Mouse (Mus musculus) lung, embryonic 14.5 days (tissue): ENCODE measurements around the gene Tcstv3. TPM values are rescaled to one million over a fixed set of nuclear protein-coding genes. Genes with fewer than 3 reads are reported as not detected.
A peak's percentile ranks its signal among the peaks of the same experiment; 100 is the strongest.
"Not testable (repeated sequence)": the region's sequence is repeated elsewhere in the genome, so short reads cannot be mapped to it uniquely, and the experiment has no call there.

Experiments used
- ATAC-seq: fragments of 200-750 bp; cut with Nextera tagmentation; 2 replicates; pipeline ENCODE4 v1.8.0; 2017; ENCODE audit warnings: mild to moderate bottlenecking, moderate TSS enrichment, moderate library complexity; ENCODE audit not compliant: insufficient read depth
- DNase-seq: peaks from one replicate; pipeline ENCODE4 v3.0.0-alpha.2; 2015
- H3K27ac ChIP-seq: fragments of 300-500 bp; sonication (generic); 2 replicates; pipeline ENCODE4 v1.5.1; 2014; ENCODE audit warnings: low read depth, mild to moderate bottlenecking, moderate library complexity
- H3K27me3 ChIP-seq: fragments of 300-500 bp; sonication (generic); 2 replicates; pipeline ENCODE4 v1.6.1; 2014; ENCODE audit warnings: low read length, control low read depth; ENCODE audit not compliant: insufficient read depth
- H3K36me3 ChIP-seq: fragments of 300-500 bp; sonication (generic); 2 replicates; pipeline ENCODE4 v1.6.1; 2014; ENCODE audit warnings: control low read depth; ENCODE audit not compliant: insufficient read depth
- H3K4me1 ChIP-seq: fragments of 300-500 bp; sonication (generic); 2 replicates; pipeline ENCODE4 v1.6.1; 2014; ENCODE audit warnings: antibody characterized with exemption, control low read depth; ENCODE audit not compliant: insufficient read depth
- H3K4me2 ChIP-seq: fragments of 300-500 bp; sonication (generic); 2 replicates; pipeline ENCODE4 v1.6.1; 2014; ENCODE audit warnings: mild to moderate bottlenecking
- H3K4me3 ChIP-seq: fragments of 300-500 bp; sonication (generic); 2 replicates; pipeline ENCODE4 v1.5.1; 2014; ENCODE audit warnings: low read depth, low read length
- H3K9ac ChIP-seq: fragments of 300-500 bp; sonication (generic); 2 replicates; pipeline ENCODE4 v1.6.1; 2014
- H3K9me3 ChIP-seq: fragments of 300-500 bp; sonication (generic); 2 replicates; pipeline ENCODE4 v1.6.1; 2016; ENCODE audit warnings: low read depth, low read length, control low read depth
- CTCF ChIP-seq: IDR thresholded peaks from 2 replicates; pipeline ENCODE4 v1.5.1; 2016; ENCODE audit warnings: antibody characterized with exemption, low read depth
- WGBS: fragments of 180-500 bp; shearing (Covaris S2); extraction: QIAGEN DNeasy Blood & Tissue Kit; methylation state at CpG from one replicate; pipeline ENCODE4 v1.1.7; 2014; 5-methylcytosine and 5-hydroxymethylcytosine counted together
- polyA plus RNA-seq: library from polyadenylated mRNA; unstranded; fragments of >200 nt; fragmentation: Nextera tagmentation; extraction: Ambion mirVana; gene quantifications from 2 replicates; pipeline ENCODE4 v1.2.1, GENCODE M21; 2014

Gene Tcstv3
- not detected in 2 replicates for polyA plus RNA-seq

DNA sequence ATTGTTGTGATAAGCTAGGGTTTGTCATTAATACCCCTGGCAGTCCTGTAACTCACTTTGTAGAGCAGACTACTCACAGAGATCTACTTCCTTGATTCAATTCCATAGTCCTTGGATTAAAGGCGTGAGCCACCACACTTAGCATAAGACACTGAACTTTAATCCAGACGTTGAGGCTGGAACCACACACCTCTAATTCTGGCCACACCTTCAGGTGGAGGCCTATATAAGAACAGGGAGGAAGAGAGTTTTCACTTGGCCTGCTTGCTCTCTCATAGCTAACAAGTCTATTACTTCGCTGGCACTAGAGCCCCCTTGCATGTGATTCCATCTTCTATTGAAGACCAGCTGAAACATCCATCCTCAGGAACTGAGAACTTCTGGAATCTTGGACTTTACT is at the start of gene Tcstv3:
Gene Tcstv3, plus strand, starts transcription at position 301 of the 400 bp plus-strand sequence.
- not testable (repeated sequence) for H3K9me3 ChIP-seq, H3K4me3 ChIP-seq, H3K9ac ChIP-seq, H3K4me2 ChIP-seq, H3K36me3 ChIP-seq, H3K27ac ChIP-seq, ATAC-seq, H3K27me3 ChIP-seq, H3K4me1 ChIP-seq, DNase-seq
- 67% methylated on average over 3 of the region's 3 CpGs for WGBS

DNA sequence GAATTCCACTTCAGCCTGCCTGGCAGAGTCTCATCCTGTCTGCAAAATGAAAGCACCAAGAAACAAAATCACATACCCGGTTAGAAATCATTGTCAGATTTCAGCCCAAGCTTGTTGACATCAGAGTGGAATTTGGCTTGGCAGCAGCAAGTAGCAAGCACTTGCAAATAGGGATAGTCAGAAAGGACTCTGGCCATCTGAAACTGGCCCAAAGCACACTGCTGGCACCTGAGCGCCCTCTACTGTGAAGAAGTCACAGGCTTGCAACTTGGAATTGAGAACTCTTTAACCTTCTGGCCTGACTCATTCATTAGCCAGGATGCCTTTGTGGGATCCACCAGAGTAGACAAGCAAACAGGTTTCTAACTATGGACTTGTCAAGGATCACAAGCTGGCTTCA is 38.8 kb upstream of the Tcstv3 start:
- not testable (repeated sequence) for DNase-seq, H3K27me3 ChIP-seq, H3K36me3 ChIP-seq, H3K27ac ChIP-seq, H3K4me2 ChIP-seq, H3K9me3 ChIP-seq, H3K4me1 ChIP-seq, H3K4me3 ChIP-seq, H3K9ac ChIP-seq, ATAC-seq
- WGBS, result 24% methylated on average over 2 of the region's 2 CpGs

DNA sequence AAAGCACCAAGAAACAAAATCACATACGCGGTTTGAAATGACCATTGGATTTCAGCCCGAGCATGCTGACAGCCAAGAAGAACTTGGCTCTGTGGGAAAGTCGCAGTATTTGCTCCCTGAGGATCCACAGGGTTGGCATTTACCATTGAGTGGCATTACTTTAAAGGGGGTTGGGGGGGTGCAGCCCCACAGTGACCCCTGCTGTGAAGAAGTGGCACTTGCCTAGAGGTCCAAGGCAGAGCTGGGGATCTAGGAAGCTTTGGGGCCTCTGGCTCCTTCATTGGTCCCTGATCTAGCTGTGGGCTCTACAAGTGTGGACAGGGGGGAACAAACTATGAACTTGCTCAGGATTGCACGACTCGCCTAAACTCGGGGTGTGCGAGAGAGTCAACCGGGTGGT is 37.9 kb upstream of the Tcstv3 start:
- ATAC-seq, result no peak
- H3K4me1 ChIP-seq, result no peaks in the 10 kb centered on the region
- no peaks in the 10 kb centered on the region for H3K27me3 ChIP-seq
- H3K36me3 ChIP-seq, result no peaks in the 10 kb centered on the region
- no peak overlapping the region for H3K4me3 ChIP-seq
- no peaks in the 10 kb centered on the region for H3K9me3 ChIP-seq
- WGBS, result 86% methylated on average over 9 of the region's 9 CpGs
- DNase-seq, result no peak
- no peak overlapping the region for H3K27ac ChIP-seq
- H3K9ac ChIP-seq, result no peak overlapping the region
- TF ChIP-seq CTCF, result no peak
- H3K4me2 ChIP-seq, result no peak overlapping the region

DNA sequence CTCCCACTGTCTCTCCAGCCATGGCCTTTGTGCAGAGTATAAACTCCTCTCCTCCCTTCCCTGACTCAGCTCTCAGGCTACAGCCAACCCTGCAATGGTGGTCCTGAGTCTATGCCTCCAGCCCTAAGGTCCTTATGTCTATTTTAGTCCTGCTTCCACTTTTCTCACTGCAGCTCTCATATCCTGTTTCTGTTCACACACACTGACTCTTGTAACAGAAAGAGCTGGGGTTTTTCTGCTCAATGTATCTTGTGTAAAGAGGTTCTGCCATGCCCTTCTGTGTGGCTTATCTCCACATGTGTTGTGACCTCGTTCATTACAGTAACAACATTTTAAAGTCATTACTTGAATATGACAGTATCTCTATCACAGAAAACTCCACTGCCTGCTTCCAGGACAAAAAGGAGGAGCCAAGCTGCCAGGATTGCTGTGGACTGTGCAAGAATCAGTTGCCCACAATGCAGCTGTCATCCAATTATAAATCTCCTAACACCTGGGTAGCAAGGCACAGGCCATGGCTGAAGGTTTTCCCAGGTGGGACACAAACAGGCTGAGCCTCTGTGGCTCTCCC is 17.3 kb upstream of the Tcstv3 start:
- Histone ChIP-seq H3K27ac (no peak overlapping the region), H3K4me1 (no peaks in the 10 kb centered on the region), H3K9ac (no peak overlapping the region), H3K36me3 (no peaks in the 10 kb centered on the region), H3K4me3 (no peak overlapping the region), H3K9me3 (no peaks in the 10 kb centered on the region), H3K4me2 (no peak overlapping the region), H3K27me3 (no peaks in the 10 kb centered on the region)
- ATAC-seq (no peak), DNase-seq (no peak)
- no peak for TF ChIP-seq CTCF
- WGBS, result 45% methylated on average over 1 of the region's 1 CpGs

DNA sequence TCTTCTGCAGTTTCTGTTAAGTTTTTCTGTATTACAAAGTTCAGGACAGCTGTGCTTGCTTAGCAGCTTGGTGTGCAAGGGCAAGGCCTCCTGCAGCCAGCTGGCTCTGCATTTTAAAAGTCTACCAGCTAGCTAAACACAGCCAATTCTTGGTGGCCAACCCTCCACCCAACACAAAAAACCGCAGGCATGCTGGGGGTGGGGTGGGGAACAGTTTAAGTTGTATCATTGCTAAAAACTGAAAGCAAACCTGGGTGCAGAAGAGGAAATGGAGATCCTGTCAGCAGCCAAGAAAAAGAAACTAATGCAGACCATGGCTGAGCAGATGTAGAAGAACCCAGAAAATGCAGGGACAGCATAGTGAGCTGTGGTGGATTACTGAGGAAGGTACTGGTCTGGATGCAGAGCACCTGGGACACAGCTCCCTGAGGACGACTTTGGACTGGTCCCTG is 16.7 kb upstream of the Tcstv3 start, which contains the start of gene BC147527:
Gene BC147527, plus strand, starts transcription at position 402 of the 452 bp plus-strand sequence.
- no peak within 1 kb of the TSS for H3K4me3 ChIP-seq
- H3K36me3 ChIP-seq, result no peaks in the 10 kb centered on the region
- H3K4me2 ChIP-seq, result no peak within 1 kb of the TSS
- 45% methylated on average over 2 of the region's 2 CpGs for WGBS
- no peak within 1 kb of the TSS for H3K27ac ChIP-seq
- no peaks in the 10 kb centered on the region for H3K27me3 ChIP-seq
- H3K9ac ChIP-seq, result no peak within 1 kb of the TSS
- DNase-seq, result no peak
- no peaks in the 10 kb centered on the region for H3K4me1 ChIP-seq
- H3K9me3 ChIP-seq, result no peaks in the 10 kb centered on the region
- ATAC-seq, result no peak
- TF ChIP-seq CTCF, result no peak

DNA sequence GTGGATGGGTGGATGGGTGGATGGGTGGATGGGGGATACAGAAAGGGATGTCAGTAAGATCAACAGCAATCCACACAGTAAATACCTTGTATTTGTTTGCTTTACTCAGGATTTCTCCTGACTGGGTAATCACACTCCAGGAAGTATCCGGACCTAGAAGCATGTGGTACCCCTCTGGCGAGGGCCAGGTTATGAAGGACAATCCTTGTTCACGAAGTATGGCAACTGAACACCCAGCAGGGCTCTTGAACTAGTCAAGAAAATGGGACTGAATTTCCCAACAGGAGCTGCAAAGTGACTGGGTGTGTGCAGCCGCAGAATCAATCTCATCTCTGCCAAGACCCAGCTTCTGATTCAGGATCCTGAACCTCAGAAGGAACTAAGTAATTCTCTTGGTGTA is 15.8 kb upstream of the Tcstv3 start:
- H3K4me3 ChIP-seq, result no peak overlapping the region
- no peak overlapping the region for H3K4me2 ChIP-seq
- TF ChIP-seq CTCF, result no peak
- no peaks in the 10 kb centered on the region for H3K4me1 ChIP-seq
- H3K27ac ChIP-seq, result no peak overlapping the region
- H3K9ac ChIP-seq, result no peak overlapping the region
- ATAC-seq (no peak), DNase-seq (no peak)
- H3K9me3 ChIP-seq, result no peaks in the 10 kb centered on the region
- no peaks in the 10 kb centered on the region for H3K27me3 ChIP-seq
- H3K36me3 ChIP-seq, result no peaks in the 10 kb centered on the region
- WGBS, result 75% methylated on average over 4 of the region's 4 CpGs

DNA sequence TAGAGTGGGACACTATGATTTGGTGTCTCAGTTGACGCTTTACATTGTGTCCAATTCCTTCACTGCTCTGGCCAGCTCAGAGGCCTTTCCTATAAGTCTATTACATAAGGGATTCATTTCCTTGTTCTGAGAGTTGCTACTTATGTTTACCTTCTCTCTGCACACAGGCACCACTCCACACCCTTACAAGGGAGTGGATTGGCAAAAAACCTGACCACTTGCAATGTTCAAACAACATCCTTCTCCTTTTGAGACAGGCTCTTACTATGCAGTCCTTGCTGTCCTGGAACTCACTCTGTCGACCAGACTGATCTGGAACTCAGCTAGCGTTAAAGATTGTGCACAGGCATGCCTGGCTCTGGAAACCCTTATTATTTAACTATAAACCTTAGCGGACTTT is 5.9 kb upstream of the Tcstv3 start:
- no peak for ATAC-seq
- H3K4me2 ChIP-seq, result no peak overlapping the region
- no peaks in the 10 kb centered on the region for H3K4me1 ChIP-seq
- WGBS, result 65% methylated on average over 4 of the region's 4 CpGs
- no peak for TF ChIP-seq CTCF
- no peak overlapping the region for H3K27ac ChIP-seq
- H3K4me3 ChIP-seq, result no peak overlapping the region
- no peaks in the 10 kb centered on the region for H3K27me3 ChIP-seq
- H3K9me3 ChIP-seq, result no peaks in the 10 kb centered on the region
- no peak overlapping the region for H3K9ac ChIP-seq
- no peak for DNase-seq
- H3K36me3 ChIP-seq, result no peaks in the 10 kb centered on the region

DNA sequence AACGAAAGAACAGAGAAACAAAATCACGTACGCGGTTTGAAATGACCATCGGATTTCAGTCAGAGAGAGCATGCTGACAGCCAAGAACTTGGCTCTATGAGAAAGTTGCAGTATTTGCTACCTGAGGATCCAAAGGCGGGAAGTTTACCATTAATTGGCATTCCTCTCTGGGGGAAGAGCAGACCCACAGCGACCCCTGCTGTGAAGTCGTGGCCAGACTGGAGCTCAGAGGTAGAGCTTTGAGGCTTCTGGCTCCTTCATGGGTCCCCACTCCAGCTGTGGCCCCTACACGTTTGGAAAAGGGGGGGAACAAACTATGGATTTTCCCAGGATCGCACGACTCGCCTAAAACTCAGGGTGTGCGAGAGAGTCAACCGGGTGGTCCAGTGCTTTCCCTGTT is 3.1 kb upstream of the Tcstv3 start:
- no peaks in the 10 kb centered on the region for H3K36me3 ChIP-seq
- H3K4me3 ChIP-seq, result no peak overlapping the region
- DNase-seq, result peak; percentile 53
- peak; percentile 60 for TF ChIP-seq CTCF
- no peak overlapping the region for H3K9ac ChIP-seq
- 36% methylated on average over 14 of the region's 14 CpGs for WGBS
- no peak for ATAC-seq
- H3K9me3 ChIP-seq, result no peaks in the 10 kb centered on the region
- H3K4me2 ChIP-seq, result peak overlapping the region; percentile 27; the same call in 1 of the 2 replicates
- no peaks in the 10 kb centered on the region for H3K27me3 ChIP-seq
- H3K27ac ChIP-seq, result no peak overlapping the region
- no peaks in the 10 kb centered on the region for H3K4me1 ChIP-seq
